9 mouse cellular contexts compared by ENCODE assay signal in genomic region chr4:45473129-45473528, GRCm38 (mm10). TPM values are rescaled to one million over a fixed set of nuclear protein-coding genes. Genes with fewer than 3 reads are reported as not detected.
DNase-seq lines count a peak whose midpoint lies in the region; ATAC-seq and TF ChIP-seq lines count a peak whose summit lies in the region.
"Had no signal": no experiment of that assay in that cellular context is flagged by ENCODE, and none has a peak within 500 bp of the region (broad histone marks: within the 10 kb centered on the region; RNA-seq: fewer than 3 reads in every experiment).

No protein-coding gene starts in this region.

- H3K36me3 ChIP-seq in liver, adult 2 months (ENCODE audit: control insufficient read depth, insufficient read depth, low read length), result no peaks in the 10 kb centered on the region; the same call in 1 of the 2 replicates
- peaks cover 23% of the 10 kb centered on the region for H3K36me3 ChIP-seq in liver, embryonic 12.5 days
- H3K36me3 ChIP-seq in intestine, embryonic 15.5 days, result no peaks in the 10 kb centered on the region
- no peaks in the 10 kb centered on the region for H3K36me3 ChIP-seq in midbrain, embryonic 12.5 days
- H3K36me3 ChIP-seq: G1E had no signal

- TF ChIP-seq CTCF in liver, adult 2 months (IDR thresholded peaks at IDR 0.05; ENCODE audit: low read depth, low read length), result no peak

- ATAC-seq in liver, embryonic 12.5 days, result no peak
- ATAC-seq in common myeloid progenitor, adult 5-6 weeks (replicated peaks; ENCODE audit: low read depth, poor library complexity, severe bottlenecking), result peak; percentile 85
- ATAC-seq in granulocyte monocyte progenitor cell, adult 5-6 weeks (replicated peaks; ENCODE audit: poor library complexity, severe bottlenecking), result peak; percentile 73
- ATAC-seq in intestine, embryonic 15.5 days, result peak; percentile 61
- ATAC-seq in midbrain, embryonic 12.5 days (ENCODE audit: low FRiP score, low read depth), result peak; percentile 89

- WGBS in liver, adult 2 months, result 10% methylated on average over 11 of the region's 11 CpGs
- 29% methylated on average over 11 of the region's 11 CpGs for WGBS in liver, embryonic 12.5 days (ENCODE audit: insufficient replicate concordance)
- WGBS in intestine, embryonic 15.5 days, result 22% methylated on average over 11 of the region's 11 CpGs
- WGBS in midbrain, embryonic 12.5 days, result 29% methylated on average over 11 of the region's 11 CpGs

- DNase-seq in liver, adult 2 months (ENCODE audit: extremely low read depth, low read depth, low spot score), result peak; percentile 79
- peak; percentile 73 to 88 for DNase-seq in left cerebral cortex, postnatal 10 days (ENCODE audit: extremely low spot score in 1 of 2, low spot score in 2 of 2)
- peak; percentile 85 for DNase-seq in telencephalon, adult 2 months (ENCODE audit: low read depth, low spot score)

- no peaks in the 10 kb centered on the region for H3K27me3 ChIP-seq in liver, adult 2 months (ENCODE audit: control insufficient read depth, insufficient read depth, low read length)
- no peaks in the 10 kb centered on the region for H3K27me3 ChIP-seq in liver, embryonic 12.5 days (replicated peaks)
- no peaks in the 10 kb centered on the region for H3K27me3 ChIP-seq in intestine, embryonic 15.5 days (replicated peaks)
- no peaks in the 10 kb centered on the region for H3K27me3 ChIP-seq in midbrain, embryonic 12.5 days

- H3K9me3 ChIP-seq in liver, embryonic 12.5 days (replicated peaks), result no peaks in the 10 kb centered on the region
- no peaks in the 10 kb centered on the region for H3K9me3 ChIP-seq in intestine, embryonic 15.5 days
- H3K9me3 ChIP-seq in midbrain, embryonic 12.5 days, result no peaks in the 10 kb centered on the region
- H3K9me3 ChIP-seq: G1E had no signal

- H3K4me2 ChIP-seq in liver, embryonic 12.5 days, result no peak overlapping the region
- H3K4me2 ChIP-seq in intestine, embryonic 15.5 days (replicated peaks), result peak overlapping the region; percentile 17
- H3K4me2 ChIP-seq in midbrain, embryonic 12.5 days (replicated peaks), result peak overlapping the region; percentile 17; the same call in 1 of the 2 replicates

- H3K27ac ChIP-seq in liver, adult 2 months (replicated peaks; ENCODE audit: insufficient read depth, low read depth, low read length), result peak overlapping the region; percentile 46
- no peak overlapping the region for H3K27ac ChIP-seq in liver, embryonic 12.5 days
- H3K27ac ChIP-seq in intestine, embryonic 15.5 days, result peak overlapping the region; percentile 46
- H3K27ac ChIP-seq in midbrain, embryonic 12.5 days (replicated peaks), result peak overlapping the region; percentile 77

- H3K79me2 ChIP-seq in liver, adult 2 months (ENCODE audit: control insufficient read depth, insufficient read depth, low read length), result peaks cover 34% of the 10 kb centered on the region; the same call in 1 of the 2 replicates

- H3K4me1 ChIP-seq in liver, adult 2 months (ENCODE audit: control insufficient read depth, insufficient read depth, low read length), result peaks cover 69% of the 10 kb centered on the region
- peaks cover 69% of the 10 kb centered on the region for H3K4me1 ChIP-seq in liver, embryonic 12.5 days
- H3K4me1 ChIP-seq in intestine, embryonic 15.5 days (replicated peaks), result peaks cover 47% of the 10 kb centered on the region
- H3K4me1 ChIP-seq in midbrain, embryonic 12.5 days, result peaks cover 52% of the 10 kb centered on the region

- H3K4me3 ChIP-seq in liver, adult 2 months (ENCODE audit: insufficient read depth, low read depth, low read length), result no peak overlapping the region
- H3K4me3 ChIP-seq in liver, embryonic 12.5 days, result no peak overlapping the region
- H3K4me3 ChIP-seq in intestine, embryonic 15.5 days (replicated peaks), result no peak overlapping the region
- no peak overlapping the region for H3K4me3 ChIP-seq in midbrain, embryonic 12.5 days

- intact Hi-C loops in left cerebral cortex, postnatal 10 days (cut with DNase I), result no loop called here

- 0 out of 2 replicates have a peak overlapping the region, but pooled peaks have one; percentile 13 for H3K9ac ChIP-seq in liver, adult 2 months (ENCODE audit: low read depth, low read length)
- H3K9ac ChIP-seq in liver, embryonic 12.5 days, result no peak overlapping the region
- H3K9ac ChIP-seq in intestine, embryonic 15.5 days, result no peak overlapping the region
- H3K9ac ChIP-seq in midbrain, embryonic 12.5 days (replicated peaks), result no peak overlapping the region

- no peak for TF ChIP-seq POLR2A in liver, adult 2 months (IDR thresholded peaks at IDR 0.05; ENCODE audit: extremely low read depth, insufficient read depth, low read length)

RNA-seq across cellular contexts. Expression of gene Shb, which starts 59.1 kb away (rescaled TPM):
- total RNA-seq in liver, adult 2 months (2014; rRNA removed), result 16.1 and 17.1 TPM in 2 replicates
- 42.1 and 65.7 TPM in 2 replicates for polyA plus RNA-seq in liver, adult 2 months (2012; rRNA removed)
- polyA plus RNA-seq in liver, embryonic 12.5 days (2016; fragmentation: Nextera tagmentation; extraction: Ambion mirVana), result 8.7 and 9.9 TPM in 2 replicates
- 0.64 and 3.8 TPM in 2 replicates for total RNA-seq in common myeloid progenitor, adult 5-6 weeks (2017)
- 0.49 and 1.1 TPM in 2 replicates for total RNA-seq in granulocyte monocyte progenitor cell, adult 5-6 weeks (2014; fragmentation: Nextera tagmentation)
- 0.72 and 2.2 TPM in 2 replicates for total RNA-seq in granulocyte monocyte progenitor cell, adult 5-6 weeks (2017)
- 4.0 and 4.8 TPM in 2 replicates for polyA plus RNA-seq in intestine, embryonic 15.5 days (2015; fragmentation: Nextera tagmentation; extraction: Ambion mirVana)
- total RNA-seq in left cerebral cortex, postnatal 10 days (2021), result 10 to 100 TPM; 13.1 to 18.7 TPM
- polyA plus RNA-seq in midbrain, embryonic 12.5 days (2016; fragmentation: Nextera tagmentation; extraction: Ambion mirVana), result 4.9 and 5.8 TPM in 2 replicates
- total RNA-seq: G1E had no signal
- polyA plus RNA-seq: G1E had no signal
